Mouse (Mus musculus): ENCODE data around the gene Reg2.
"Not testable (repeated sequence)": the region's sequence is repeated elsewhere in the genome, so short reads cannot be mapped to it uniquely, and the experiment has no call there.

Reg2 gene

DNA sequence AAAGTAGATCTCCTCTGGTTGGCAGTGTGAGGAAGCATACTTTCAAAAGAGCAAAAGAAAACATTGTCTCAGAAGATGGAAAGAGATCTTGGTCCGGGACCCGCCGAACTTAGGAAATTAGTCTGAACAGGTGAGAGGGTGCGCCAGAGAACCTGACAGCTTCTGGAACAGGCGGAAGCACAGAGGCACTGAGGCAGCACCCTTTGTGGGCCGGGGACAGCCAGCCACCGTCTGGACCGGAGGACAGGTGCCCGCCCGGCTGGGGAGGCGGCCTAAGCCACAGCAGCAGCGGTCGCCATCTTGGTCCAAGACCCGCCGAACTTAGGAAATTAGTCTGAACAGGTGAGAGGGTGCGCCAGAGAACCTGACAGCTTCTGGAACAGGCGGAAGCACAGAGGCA is at the start of gene Reg2:
TSS of gene Reg2 (plus strand) at position 301 of the 400 bp plus-strand sequence.
- ATAC-seq (ENCODE audit: low TSS enrichment), result not testable (repeated sequence)

DNA sequence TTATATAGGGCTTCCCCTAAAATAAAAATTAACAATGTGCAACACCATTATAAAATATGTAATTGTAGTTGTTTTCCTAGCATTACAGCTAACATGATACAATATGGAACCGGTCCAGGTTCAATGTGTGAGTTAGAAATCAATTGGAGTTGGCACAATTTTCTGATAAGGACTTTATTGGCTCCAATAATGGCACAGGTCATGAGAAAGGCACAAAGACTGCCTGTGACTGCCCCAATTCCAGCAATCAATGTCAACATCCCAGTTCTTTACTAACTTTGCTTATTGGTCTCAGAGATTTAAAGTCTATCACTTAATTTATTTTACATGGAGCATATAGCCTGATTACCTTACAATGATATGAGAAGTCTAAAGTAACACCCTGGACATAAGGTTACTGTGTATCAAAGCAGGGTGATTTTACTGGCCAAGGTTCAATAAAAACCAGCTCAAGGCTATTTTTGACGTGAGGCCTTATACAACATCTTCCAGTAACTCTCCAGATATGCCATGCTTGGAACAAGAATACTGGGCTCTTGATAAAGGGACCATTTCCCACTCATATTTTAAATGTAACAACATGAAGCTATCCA is 33.4 kb upstream of the Reg2 start:
- no peak for ATAC-seq (ENCODE audit: low TSS enrichment)

DNA sequence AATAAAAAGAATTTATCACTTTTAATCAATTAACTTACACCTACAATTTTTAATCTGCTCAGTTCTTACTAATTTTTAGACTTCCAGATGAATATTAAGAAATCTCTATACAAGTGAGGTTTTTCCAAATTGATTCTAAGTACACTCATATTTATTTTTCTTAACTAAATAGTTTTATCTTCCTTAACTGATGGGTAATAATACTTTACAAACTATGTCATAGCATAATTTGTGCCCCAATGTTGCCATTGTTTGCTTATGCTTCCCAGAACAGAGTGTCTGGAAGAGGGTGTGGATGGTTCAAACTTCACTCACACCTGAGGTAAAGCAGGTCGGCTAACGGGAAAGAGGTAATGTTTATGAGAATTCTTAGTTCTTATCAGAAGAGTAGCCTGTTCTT is 25.1 kb upstream of the Reg2 start, which contains the start of gene Reg3b:
TSS of gene Reg3b (plus strand) at position 301 of the 400 bp plus-strand sequence.
- ATAC-seq (ENCODE audit: low TSS enrichment), result no peak

DNA sequence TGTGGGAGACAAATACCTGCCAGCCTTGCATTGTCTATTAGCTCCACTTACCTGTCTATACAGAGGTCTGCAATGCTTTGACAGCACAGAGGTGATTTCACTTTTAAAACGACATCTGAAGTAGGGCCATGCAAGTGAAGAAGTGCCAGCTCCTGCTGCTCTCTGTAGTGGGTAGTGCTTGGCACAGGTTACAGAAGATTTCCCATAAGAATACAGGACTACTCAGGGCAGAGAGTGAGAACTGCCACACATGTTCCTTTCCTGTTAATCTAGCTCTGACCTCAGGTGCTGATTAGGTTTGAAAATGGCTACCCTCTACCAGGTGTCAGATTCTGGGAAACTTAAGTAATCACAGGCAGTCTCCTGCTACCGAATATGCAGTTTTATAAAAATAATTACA is 16.7 kb upstream of the Reg2 start, which contains the start of gene Reg3d:
TSS of gene Reg3d (minus strand) at position 101 of the 400 bp plus-strand sequence.
- ATAC-seq (ENCODE audit: low TSS enrichment), result no peak

DNA sequence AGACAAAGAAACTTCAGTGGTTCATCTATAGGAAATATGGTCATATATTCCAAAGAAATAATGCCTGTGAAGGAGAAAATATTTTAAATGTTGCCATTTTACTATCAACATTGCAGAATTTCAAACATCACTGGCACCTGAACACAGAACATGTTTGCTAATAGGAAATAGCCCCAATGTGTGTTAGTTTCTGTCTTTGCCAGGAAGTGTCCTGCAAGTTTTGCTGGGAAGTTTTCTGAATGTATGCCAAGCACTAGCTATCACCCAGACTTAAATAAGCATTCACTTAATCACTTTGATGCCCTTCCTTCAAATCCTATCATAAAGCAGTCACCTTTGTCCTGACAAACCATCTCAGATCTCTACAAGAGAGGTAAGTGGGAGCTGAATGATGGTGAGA is 15.0 kb upstream of the Reg2 start, which contains the start of gene Reg3a:
TSS of gene Reg3a (plus strand) at position 301 of the 400 bp plus-strand sequence.
- ATAC-seq (ENCODE audit: low TSS enrichment), result no peak

DNA sequence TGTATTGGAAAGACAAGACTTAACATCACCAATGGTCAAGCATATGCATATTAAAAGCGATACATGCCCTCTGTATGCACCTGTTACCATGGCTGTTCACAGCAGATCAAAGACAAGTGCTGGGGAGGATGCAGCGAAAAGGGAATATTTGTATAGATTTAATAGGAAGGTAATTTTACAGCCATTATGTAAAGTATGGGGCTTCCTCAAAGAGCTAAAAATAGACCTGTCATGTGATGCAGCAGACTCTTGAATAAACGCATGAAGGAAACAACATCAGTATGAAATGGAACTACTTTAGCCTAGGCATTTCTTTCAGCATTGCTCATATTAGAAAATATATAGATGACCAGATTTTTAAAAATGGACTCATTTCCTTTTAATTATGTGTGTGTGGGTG is 9.8 kb upstream of the Reg2 start:
- ATAC-seq (ENCODE audit: low TSS enrichment), result no peak

DNA sequence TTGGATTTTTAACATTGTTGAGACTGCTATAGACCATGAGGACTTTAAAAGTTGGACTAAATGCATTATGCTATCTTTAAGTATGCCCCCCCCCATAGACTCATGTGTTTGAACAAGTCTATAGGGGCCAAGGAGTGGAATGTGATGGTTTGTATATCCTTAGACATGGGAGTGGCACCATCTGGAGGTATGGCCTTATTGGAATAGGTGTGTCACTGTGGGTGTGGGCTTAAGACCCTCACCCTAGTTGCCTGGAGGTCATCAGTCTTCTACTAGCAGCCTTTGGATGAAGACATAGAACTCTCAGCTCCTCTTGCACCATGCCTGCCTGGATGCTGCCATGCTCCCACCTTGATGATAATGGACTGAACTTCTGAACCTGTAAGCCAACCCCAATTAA is 27.0 kb downstream of the Reg2 start, which contains the start of gene Reg1:
TSS of gene Reg1 (plus strand) at position 301 of the 400 bp plus-strand sequence.
- ATAC-seq (ENCODE audit: low TSS enrichment), result not testable (repeated sequence)

DNA sequence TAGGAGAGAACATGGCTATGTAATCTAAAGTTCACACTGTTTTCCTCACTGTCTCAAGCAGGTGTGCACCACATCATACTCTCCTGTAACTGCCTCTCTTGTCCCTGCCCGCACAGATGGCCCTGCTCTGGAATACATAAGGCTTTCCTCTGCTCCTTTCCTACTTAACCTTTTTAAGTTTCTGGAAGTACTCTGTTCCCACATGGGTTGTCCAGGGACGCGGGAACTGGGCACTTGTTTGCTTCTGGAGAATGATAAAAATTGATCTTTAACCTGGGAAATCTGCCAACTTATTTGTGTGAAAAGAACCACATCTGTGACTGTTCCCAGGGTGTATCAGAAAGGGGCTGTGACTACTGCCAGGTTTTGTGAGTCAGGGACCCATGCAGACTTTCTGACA is 30.1 kb downstream of the Reg2 start:
- no peak for ATAC-seq (ENCODE audit: low TSS enrichment)

DNA sequence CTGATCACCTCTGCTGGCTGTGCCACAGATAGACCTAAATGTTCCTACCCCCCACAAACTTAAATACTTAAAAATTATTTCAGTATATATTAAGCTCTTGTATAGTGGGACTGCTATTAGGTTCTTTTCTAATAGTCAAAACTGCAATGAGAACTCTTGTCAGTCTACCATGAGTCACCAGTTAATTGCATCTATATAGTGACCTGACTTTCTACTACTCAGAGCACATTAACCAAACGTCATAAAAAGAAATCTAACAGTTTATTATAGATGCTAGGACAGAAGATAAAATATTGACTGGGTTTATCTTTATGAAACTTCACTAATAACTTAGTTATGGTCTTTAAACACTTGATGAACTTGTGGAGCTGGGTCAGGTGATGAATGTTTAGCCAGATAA is 51.8 kb downstream of the Reg2 start:
- no peak for ATAC-seq (ENCODE audit: low TSS enrichment)

DNA sequence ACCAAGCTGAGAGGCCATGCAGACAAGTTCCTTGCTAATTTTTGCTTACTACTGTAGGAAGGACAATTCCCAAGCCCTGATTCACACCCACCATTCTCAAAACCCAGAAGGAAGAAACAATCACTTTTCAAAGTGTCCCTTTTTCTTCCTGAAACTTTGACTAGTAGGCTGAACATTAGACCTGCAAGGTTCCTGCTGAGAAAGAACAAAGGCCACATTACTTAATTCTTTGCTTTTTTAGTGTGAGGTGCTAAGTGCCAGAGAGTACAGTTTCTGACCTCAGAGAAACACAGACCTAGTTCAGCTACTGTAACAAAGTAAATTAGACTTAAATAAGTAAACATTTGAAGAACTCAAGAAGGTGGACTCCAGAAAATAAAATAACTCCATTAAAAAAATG is 53.0 kb downstream of the Reg2 start:
- no peak for ATAC-seq (ENCODE audit: low TSS enrichment)

DNA sequence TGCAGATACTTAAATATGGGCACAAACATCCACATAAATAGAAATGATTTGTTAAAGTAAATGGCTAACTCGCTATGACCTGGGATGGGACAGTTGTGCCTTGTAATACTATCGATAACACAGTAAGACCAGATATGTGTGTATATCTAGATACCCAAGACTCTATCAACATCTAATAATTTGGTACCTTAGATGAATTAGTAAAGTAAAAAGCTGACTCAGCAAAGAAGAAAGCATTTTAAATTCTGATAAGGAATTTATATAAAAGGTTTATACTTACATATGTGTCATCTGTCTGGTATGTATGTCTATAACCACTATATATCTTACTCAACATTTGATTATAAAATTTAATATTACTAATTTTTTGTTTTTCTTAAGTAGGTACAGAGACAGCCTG is 57.4 kb downstream of the Reg2 start:
- no peak for ATAC-seq (ENCODE audit: low TSS enrichment)

Measured in frontal cortex, adult (tissue).